Mouse (Mus musculus) forebrain, postnatal 0 days (tissue): ENCODE data around the gene Srd5a1. TPM values are rescaled to one million over a fixed set of nuclear protein-coding genes. Genes with fewer than 3 reads are reported as not detected.
A peak's percentile ranks its signal among the peaks of the same experiment; 100 is the strongest.

ENCODE experiments used
- ATAC-seq: fragments of 200-750 bp; cut with Nextera tagmentation; 2 replicates; pipeline ENCODE4 v1.8.0; 2017; ENCODE audit warnings: mild to moderate bottlenecking, moderate library complexity
- DNase-seq: peaks from one replicate; pipeline ENCODE4 v3.0.0-alpha.2; 2015
- H3K27ac ChIP-seq: fragments of 300-500 bp; sonication (generic); 2 replicates; pipeline ENCODE4 v1.5.1; 2014; ENCODE audit warnings: low read depth, mild to moderate bottlenecking, antibody characterized with exemption, low read length, moderate library complexity, mixed read lengths
- H3K27me3 ChIP-seq: fragments of 300-500 bp; sonication (generic); 2 replicates; pipeline ENCODE4 v1.6.1; 2014; ENCODE audit warnings: mild to moderate bottlenecking, low read length, mixed read lengths; ENCODE audit not compliant: insufficient read depth
- H3K36me3 ChIP-seq: fragments of 300-500 bp; sonication (generic); 2 replicates; pipeline ENCODE4 v1.6.1; 2014; ENCODE audit warnings: mild to moderate bottlenecking, moderate library complexity; ENCODE audit not compliant: insufficient read depth
- H3K4me1 ChIP-seq: fragments of 300-500 bp; sonication (generic); 2 replicates; pipeline ENCODE4 v1.6.1; 2014; ENCODE audit warnings: antibody characterized with exemption; ENCODE audit not compliant: insufficient read depth
- H3K4me2 ChIP-seq: fragments of 300-500 bp; sonication (generic); 2 replicates; pipeline ENCODE4 v1.6.1; 2014; ENCODE audit warnings: low read depth, mild to moderate bottlenecking, moderate library complexity
- H3K4me3 ChIP-seq: fragments of 300-500 bp; sonication (generic); 2 replicates; pipeline ENCODE4 v1.5.1; 2014; ENCODE audit warnings: low read depth, low read length, mixed read lengths
- H3K9ac ChIP-seq: fragments of 300-500 bp; sonication (generic); 2 replicates; pipeline ENCODE4 v1.6.1; 2014; ENCODE audit warnings: mild to moderate bottlenecking
- H3K9me3 ChIP-seq: fragments of 300-500 bp; sonication (generic); 2 replicates; pipeline ENCODE4 v1.6.1; 2016; ENCODE audit warnings: low read length
- CTCF ChIP-seq: sonication (generic); IDR thresholded peaks from 2 replicates; pipeline ENCODE4 v1.5.1; 2016; ENCODE audit warnings: antibody characterized with exemption, control low read depth, low read depth
- WGBS: fragments of 180-500 bp; shearing (Covaris S2); extraction: QIAGEN DNeasy Blood & Tissue Kit; methylation state at CpG from one replicate; pipeline ENCODE4 v1.1.7; 2014; 5-methylcytosine and 5-hydroxymethylcytosine counted together
- polyA plus RNA-seq: library from polyadenylated mRNA; unstranded; fragments of >200 nt; fragmentation: Nextera tagmentation; extraction: Ambion mirVana; gene quantifications from 2 replicates; pipeline ENCODE4 v1.2.1, GENCODE M21; 2015
- total RNA-seq: library from RNA; depleted of rRNA; stranded (reverse); fragments of >200 nt; gene quantifications from 2 replicates; pipeline ENCODE4 v1.2.3, GENCODE M21; 2014; rRNA removed

Gene Srd5a1
- total RNA-seq = 16.2 TPM in 2 replicates
- 24.3 and 37.2 TPM in 2 replicates for polyA plus RNA-seq

DNA sequence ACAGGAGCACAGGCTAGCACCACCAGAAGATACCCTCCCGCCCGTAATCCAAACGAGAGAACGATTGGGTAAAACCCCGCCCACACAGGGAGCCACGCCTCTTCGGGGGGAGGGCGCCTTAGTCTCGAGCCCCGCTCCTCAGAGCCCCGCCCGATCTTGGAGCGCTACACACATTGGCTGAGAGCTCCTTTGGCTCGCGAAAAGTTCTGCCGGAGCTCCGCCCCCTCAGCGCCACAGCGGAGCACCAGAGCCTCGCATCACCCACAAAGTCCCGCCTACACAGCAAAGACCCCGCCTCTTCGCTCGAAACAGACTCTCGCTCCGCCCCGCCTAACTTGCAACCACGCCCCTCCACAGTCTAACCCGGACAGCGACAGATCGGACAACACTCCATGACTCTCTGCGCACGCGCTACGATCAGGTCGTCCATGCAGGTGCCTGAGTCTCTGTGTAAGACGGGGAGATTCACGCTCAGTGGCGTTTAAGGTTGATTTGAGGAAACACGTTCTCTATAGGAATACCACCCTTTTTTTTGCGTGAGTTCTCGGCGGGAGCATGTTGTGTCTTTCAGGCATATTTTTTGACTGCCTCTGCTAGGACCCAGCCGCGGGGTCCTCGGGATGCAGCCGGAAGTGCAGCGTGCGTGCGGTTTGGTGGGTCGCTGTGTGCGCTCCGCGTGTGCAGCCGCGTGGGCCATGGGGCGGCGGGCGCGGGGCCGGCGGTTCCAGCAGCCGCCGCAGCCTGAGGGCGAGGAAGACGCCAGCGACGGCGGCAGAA lies at the start of gene Srd5a1:
TSS of gene Srd5a1 (minus strand) at position 45 of the 777 bp plus-strand sequence.
- peak within 1 kb of the TSS; percentile 75 for H3K9ac ChIP-seq
- ATAC-seq (peak; percentile 97), DNase-seq (peak; percentile 100)
- WGBS = under 1% methylated on average over 69 of the region's 69 CpGs
- peak within 1 kb of the TSS; percentile 97 for H3K4me2 ChIP-seq
- H3K27me3 ChIP-seq = no peaks in the 10 kb centered on the region
- no peaks in the 10 kb centered on the region; the same call in 1 of the 2 replicates for H3K4me1 ChIP-seq
- H3K36me3 ChIP-seq = peaks cover 34% of the 10 kb centered on the region
- peak within 1 kb of the TSS; percentile 80 for H3K4me3 ChIP-seq
- no peaks in the 10 kb centered on the region for H3K9me3 ChIP-seq
- 0 out of 2 replicates have a peak, but pooled peaks have one; percentile 15 for TF ChIP-seq CTCF
- H3K27ac ChIP-seq = peak within 1 kb of the TSS; percentile 84

DNA sequence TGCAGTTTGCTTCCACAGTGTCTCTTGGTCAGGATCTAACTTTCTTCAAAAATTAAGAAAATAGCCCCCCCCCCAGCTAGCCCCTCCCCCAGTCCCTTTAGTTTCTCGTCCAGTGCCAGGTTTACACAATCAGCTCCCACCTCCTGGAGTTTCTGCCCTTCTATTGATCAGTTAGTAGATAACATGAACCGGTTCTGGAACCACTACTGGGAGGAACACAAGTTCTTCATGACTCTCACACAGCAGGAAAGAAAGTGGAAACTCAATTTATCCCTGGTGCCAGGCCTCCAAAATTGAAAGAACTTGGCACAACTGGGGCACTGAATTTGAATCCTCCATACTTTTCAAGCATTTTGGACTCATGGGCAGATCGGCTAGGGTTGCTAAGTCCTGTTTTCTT lies 43.3 kb upstream of the Srd5a1 start:
- H3K4me3 ChIP-seq = no peak overlapping the region
- H3K36me3 ChIP-seq = no peaks in the 10 kb centered on the region
- H3K4me1 ChIP-seq = no peaks in the 10 kb centered on the region
- no peak overlapping the region for H3K4me2 ChIP-seq
- no peaks in the 10 kb centered on the region for H3K9me3 ChIP-seq
- DNase-seq (no peak), ATAC-seq (no peak)
- TF ChIP-seq CTCF = no peak
- no peak overlapping the region for H3K9ac ChIP-seq
- H3K27me3 ChIP-seq = no peaks in the 10 kb centered on the region
- 72% methylated on average over 3 of the region's 3 CpGs for WGBS
- H3K27ac ChIP-seq = no peak overlapping the region

DNA sequence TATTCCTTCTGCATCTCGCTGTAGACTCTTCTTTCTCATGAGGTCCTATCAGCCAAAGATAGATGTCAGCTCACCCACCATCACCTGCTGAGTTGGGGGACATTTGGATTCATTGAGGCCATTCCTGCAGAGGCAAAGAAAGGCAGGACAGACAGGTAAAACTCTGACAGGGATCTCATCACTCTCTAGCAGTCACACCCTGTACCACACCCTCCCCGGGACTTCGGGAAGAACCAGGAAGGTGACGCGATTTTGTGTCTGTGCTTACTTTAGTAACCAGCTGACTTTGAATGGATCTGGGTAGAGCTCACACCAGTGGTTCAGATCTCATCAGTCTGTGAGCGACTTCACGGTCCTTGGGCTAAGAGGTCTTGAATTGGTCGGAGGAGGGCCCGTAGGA lies 35.2 kb upstream of the Srd5a1 start:
- WGBS = 82% methylated on average over 9 of the region's 9 CpGs
- no peak for ATAC-seq

DNA sequence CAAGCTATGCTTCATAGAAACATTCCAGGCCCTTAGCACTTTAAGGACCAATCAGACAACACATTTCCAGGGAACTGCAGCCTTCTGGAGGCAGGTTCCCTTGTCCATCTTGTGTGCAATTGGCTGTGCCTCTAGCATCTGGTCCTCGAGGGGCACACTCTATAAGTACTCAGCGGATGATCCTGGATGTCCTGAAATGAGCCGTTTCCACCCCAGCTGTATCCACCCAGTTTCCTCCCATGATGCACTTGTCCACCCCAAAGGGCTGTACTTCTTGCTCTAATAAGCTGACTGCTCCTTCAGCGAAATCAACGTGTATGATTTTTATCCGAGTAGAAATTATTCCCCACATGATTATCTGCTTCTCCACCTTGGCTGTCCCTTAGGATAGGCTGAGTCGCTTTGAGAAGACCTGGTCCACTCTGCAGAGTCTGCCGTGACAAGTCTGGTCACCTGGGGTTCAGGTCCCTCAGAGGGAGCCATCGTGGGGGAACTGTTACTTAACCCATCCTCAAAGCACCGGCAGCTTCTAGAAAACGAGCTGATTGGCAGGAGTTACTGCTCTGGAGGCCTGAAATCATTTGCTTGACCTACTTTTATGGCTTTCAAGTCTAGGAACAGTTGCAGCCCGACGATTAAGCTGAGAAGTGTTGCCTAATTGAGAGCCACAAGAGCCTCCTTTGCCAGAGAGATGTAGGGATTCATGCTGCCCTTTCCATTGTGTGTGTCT lies 34.6 kb upstream of the Srd5a1 start:
- H3K4me2 ChIP-seq = no peak overlapping the region
- no peak overlapping the region for H3K9ac ChIP-seq
- H3K4me1 ChIP-seq = no peaks in the 10 kb centered on the region
- 72% methylated on average over 13 of the region's 13 CpGs for WGBS
- no peak overlapping the region for H3K4me3 ChIP-seq
- H3K27me3 ChIP-seq = no peaks in the 10 kb centered on the region
- H3K27ac ChIP-seq = no peak overlapping the region
- ATAC-seq (no peak), DNase-seq (no peak)
- no peaks in the 10 kb centered on the region for H3K9me3 ChIP-seq
- H3K36me3 ChIP-seq = peaks cover 8% of the 10 kb centered on the region; the same call in 1 of the 2 replicates
- no peak for TF ChIP-seq CTCF

More for the DNA sequence above, 35.2 kb upstream of the Srd5a1 start:
- Histone ChIP-seq H3K9ac (no peak overlapping the region), H3K36me3 (peaks cover 8% of the 10 kb centered on the region; the same call in 1 of the 2 replicates), H3K27ac (no peak overlapping the region), H3K4me1 (no peaks in the 10 kb centered on the region), H3K4me3 (no peak overlapping the region), H3K27me3 (no peaks in the 10 kb centered on the region), H3K4me2 (no peak overlapping the region), H3K9me3 (no peaks in the 10 kb centered on the region)
- no peak for DNase-seq
- TF ChIP-seq CTCF = no peak

DNA sequence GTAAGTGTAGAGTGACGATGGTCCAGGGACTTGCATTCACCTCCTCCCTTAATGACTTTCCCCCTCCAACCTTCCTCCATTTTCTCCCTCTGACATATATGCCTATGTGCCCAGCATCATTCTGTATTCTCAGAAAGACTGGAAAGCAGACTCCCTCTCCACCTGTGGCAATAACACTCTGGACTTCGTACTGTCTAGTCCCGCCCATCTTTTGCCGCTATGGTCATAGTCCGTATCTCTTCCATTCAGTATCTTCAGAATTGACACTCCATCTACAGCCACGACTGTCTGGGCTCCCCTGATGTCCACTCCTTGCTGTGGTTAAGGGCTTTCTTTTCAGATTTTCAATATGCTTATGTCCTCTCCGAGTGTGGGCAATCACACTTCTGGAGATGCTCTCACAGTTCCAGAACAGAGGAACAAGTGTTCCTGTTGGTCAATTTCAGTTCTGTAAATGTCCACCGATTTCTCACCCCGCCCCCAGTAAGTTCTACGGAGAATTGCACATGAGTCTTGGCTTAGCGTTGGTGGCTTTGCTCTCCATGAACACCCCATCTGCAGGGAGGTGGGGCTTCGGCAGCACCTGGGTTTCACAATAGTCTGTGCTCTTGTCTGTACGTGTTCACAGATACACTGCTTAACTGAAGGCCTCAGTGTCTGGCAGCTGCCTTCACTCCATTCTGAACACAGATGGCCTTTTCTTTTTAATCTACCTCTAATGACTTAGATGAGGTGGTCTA lies 33.4 kb upstream of the Srd5a1 start:
- H3K4me3 ChIP-seq = no peak overlapping the region
- DNase-seq (no peak), ATAC-seq (no peak)
- no peak overlapping the region for H3K9ac ChIP-seq
- H3K4me2 ChIP-seq = no peak overlapping the region
- H3K27me3 ChIP-seq = no peaks in the 10 kb centered on the region
- H3K4me1 ChIP-seq = no peaks in the 10 kb centered on the region
- peaks cover 16% of the 10 kb centered on the region; the same call in 1 of the 2 replicates for H3K36me3 ChIP-seq
- TF ChIP-seq CTCF = no peak
- 86% methylated on average over 13 of the region's 13 CpGs for WGBS
- no peaks in the 10 kb centered on the region for H3K9me3 ChIP-seq
- no peak overlapping the region for H3K27ac ChIP-seq

DNA sequence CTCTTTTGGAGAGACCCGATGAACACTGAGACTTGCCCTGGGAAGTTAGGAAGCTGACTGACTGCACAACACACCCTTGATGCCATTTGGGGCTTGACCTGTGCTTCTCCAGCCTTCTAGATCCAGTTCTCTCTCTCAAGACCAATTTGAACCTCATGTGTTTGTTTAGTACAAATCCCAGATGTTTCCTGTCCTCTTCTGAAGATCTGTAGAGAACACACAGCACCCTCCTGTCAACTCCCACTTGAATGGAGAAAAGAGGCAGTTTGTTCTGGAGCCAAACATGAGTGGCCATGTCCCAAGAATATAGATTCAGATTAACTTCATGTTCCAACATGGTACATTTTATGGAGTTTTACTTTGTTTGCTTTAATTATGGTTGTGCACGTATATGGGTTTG lies 32.7 kb upstream of the Srd5a1 start:
- H3K27me3 ChIP-seq = no peaks in the 10 kb centered on the region
- no peak for TF ChIP-seq CTCF
- no peak for ATAC-seq
- no peak overlapping the region for H3K27ac ChIP-seq
- no peak overlapping the region for H3K9ac ChIP-seq
- no peak overlapping the region for H3K4me3 ChIP-seq
- H3K36me3 ChIP-seq = peaks cover 18% of the 10 kb centered on the region; the same call in 1 of the 2 replicates
- H3K4me1 ChIP-seq = no peaks in the 10 kb centered on the region
- WGBS = 97% methylated on average over 2 of the region's 2 CpGs
- no peaks in the 10 kb centered on the region for H3K9me3 ChIP-seq
- no peak overlapping the region for H3K4me2 ChIP-seq
- DNase-seq = no peak
